Mouse (Mus musculus) embryonic facial prominence, embryonic 15.5 days (tissue): ENCODE measurements around the gene Srgap1. TPM values are rescaled to one million over a fixed set of nuclear protein-coding genes. Genes with fewer than 3 reads are reported as not detected.

Experiments
- ATAC-seq: fragments of 200-750 bp; cut with Nextera tagmentation; 2 replicates; pipeline ENCODE4 v1.8.0; 2017; ENCODE audit warnings: low read depth, moderate TSS enrichment; ENCODE audit not compliant: insufficient number of reproducible peaks, low FRiP score, low TSS enrichment
- H3K27ac ChIP-seq: fragments of 300-500 bp; sonication (generic); replicated peaks from 2 replicates; pipeline ENCODE4 v1.5.1; 2015; ENCODE audit warnings: mild to moderate bottlenecking, inconsistent platforms
- H3K27me3 ChIP-seq: fragments of 300-500 bp; sonication (generic); 2 replicates; pipeline ENCODE4 v1.6.1; 2015; ENCODE audit warnings: inconsistent platforms
- H3K36me3 ChIP-seq: fragments of 300-500 bp; sonication (generic); 2 replicates; pipeline ENCODE4 v1.6.1; 2015; ENCODE audit warnings: mild to moderate bottlenecking, inconsistent platforms
- H3K4me1 ChIP-seq: fragments of 300-500 bp; sonication (generic); 2 replicates; pipeline ENCODE4 v1.6.1; 2015; ENCODE audit warnings: inconsistent platforms
- H3K4me2 ChIP-seq: fragments of 300-500 bp; sonication (generic); replicated peaks from 2 replicates; pipeline ENCODE4 v1.6.1; 2015; ENCODE audit warnings: mild to moderate bottlenecking, inconsistent platforms
- H3K4me3 ChIP-seq: fragments of 300-500 bp; sonication (generic); replicated peaks from 2 replicates; pipeline ENCODE4 v1.5.1; 2015; ENCODE audit warnings: mild to moderate bottlenecking, inconsistent platforms
- H3K9ac ChIP-seq: fragments of 300-500 bp; sonication (generic); 2 replicates; pipeline ENCODE4 v1.6.1; 2015; ENCODE audit warnings: inconsistent platforms
- H3K9me3 ChIP-seq: fragments of 300-500 bp; sonication (generic); replicated peaks from 2 replicates; pipeline ENCODE4 v1.6.1; 2016; ENCODE audit warnings: inconsistent platforms
- WGBS: fragments of 180-500 bp; shearing (Covaris S2); methylation state at CpG from one replicate; pipeline ENCODE4 v1.1.7; 2015; 5-methylcytosine and 5-hydroxymethylcytosine counted together
- polyA plus RNA-seq: library from polyadenylated mRNA; unstranded; fragments of >200 nt; fragmentation: Nextera tagmentation; extraction: Ambion mirVana; gene quantifications from 2 replicates; pipeline ENCODE4 v1.2.1, GENCODE M21; 2015

Gene Srgap1
- polyA plus RNA-seq, 1 experiment from 2014 or later: 13.1 TPM

- no peak overlapping the region for H3K27ac ChIP-seq
- H3K36me3 ChIP-seq: no peaks in the 10 kb centered on the region
- no peak overlapping the region for H3K4me3 ChIP-seq
- WGBS: 65% methylated on average over 5 of the region's 5 CpGs
- no peak overlapping the region for H3K9ac ChIP-seq
- no peak for ATAC-seq
- H3K4me2 ChIP-seq: no peak overlapping the region
- no peaks in the 10 kb centered on the region for H3K9me3 ChIP-seq
- H3K27me3 ChIP-seq: no peaks in the 10 kb centered on the region
- peaks cover 18% of the 10 kb centered on the region for H3K4me1 ChIP-seq
These were observed 30.1 kb downstream of the Srgap1 start for GRCm38 (mm10) chr10:122017063-122017462.

GRCm38 (mm10) chr10:122016631-122017030 is 30.5 kb downstream of the Srgap1 start:
- H3K9me3 ChIP-seq: no peaks in the 10 kb centered on the region
- H3K4me3 ChIP-seq: no peak overlapping the region
- no peak overlapping the region for H3K9ac ChIP-seq
- no peak for ATAC-seq
- 90% methylated on average over 3 of the region's 3 CpGs for WGBS
- H3K27me3 ChIP-seq: no peaks in the 10 kb centered on the region
- H3K4me2 ChIP-seq: no peak overlapping the region
- no peaks in the 10 kb centered on the region for H3K36me3 ChIP-seq
- peaks cover 18% of the 10 kb centered on the region for H3K4me1 ChIP-seq
- no peak overlapping the region for H3K27ac ChIP-seq

- Histone ChIP-seq H3K9me3 (no peaks in the 10 kb centered on the region), H3K4me3 (no peak overlapping the region), H3K27ac (no peak overlapping the region), H3K27me3 (no peaks in the 10 kb centered on the region), H3K9ac (no peak overlapping the region), H3K4me2 (no peak overlapping the region), H3K4me1 (peaks cover 15% of the 10 kb centered on the region), H3K36me3 (no peaks in the 10 kb centered on the region)
- WGBS: 80% methylated on average over 6 of the region's 6 CpGs
- no peak for ATAC-seq
These were observed 34.8 kb downstream of the Srgap1 start for GRCm38 (mm10) chr10:122012321-122012720.

- 39% methylated on average over 12 of the region's 12 CpGs for WGBS
- no peaks in the 10 kb centered on the region for H3K27me3 ChIP-seq
- H3K4me3 ChIP-seq: no peak overlapping the region
- peak; percentile 32; the same call in 1 of the 2 replicates for ATAC-seq
- no peak overlapping the region for H3K9ac ChIP-seq
- no peaks in the 10 kb centered on the region for H3K9me3 ChIP-seq
- H3K27ac ChIP-seq: peak overlapping the region; percentile 22; the same call in 1 of the 2 replicates
- H3K4me1 ChIP-seq: peaks cover 26% of the 10 kb centered on the region
- H3K4me2 ChIP-seq: 0 out of 2 replicates have a peak overlapping the region, but pooled peaks have one; percentile 8
- H3K36me3 ChIP-seq: no peaks in the 10 kb centered on the region
These were observed 38.3 kb downstream of the Srgap1 start for GRCm38 (mm10) chr10:122008731-122009391.

GRCm38 (mm10) chr10:122008370-122008730 is 38.8 kb downstream of the Srgap1 start:
- no peak overlapping the region for H3K4me3 ChIP-seq
- no peak overlapping the region for H3K4me2 ChIP-seq
- H3K27ac ChIP-seq: no peak overlapping the region; the same call in 1 of the 2 replicates
- no peak overlapping the region for H3K9ac ChIP-seq
- 56% methylated on average over 2 of the region's 2 CpGs for WGBS
- no peak for ATAC-seq
- peaks cover 26% of the 10 kb centered on the region for H3K4me1 ChIP-seq
- H3K36me3 ChIP-seq: no peaks in the 10 kb centered on the region
- no peaks in the 10 kb centered on the region for H3K27me3 ChIP-seq
- no peaks in the 10 kb centered on the region for H3K9me3 ChIP-seq

GRCm38 (mm10) chr10:122006606-122007005 is 40.5 kb downstream of the Srgap1 start:
- ATAC-seq: no peak; the same call in 1 of the 2 replicates
- Histone ChIP-seq H3K27me3 (no peaks in the 10 kb centered on the region), H3K27ac (no peak overlapping the region; the same call in 1 of the 2 replicates), H3K4me2 (no peak overlapping the region), H3K4me1 (peaks cover 26% of the 10 kb centered on the region), H3K4me3 (no peak overlapping the region), H3K9me3 (no peaks in the 10 kb centered on the region), H3K36me3 (no peaks in the 10 kb centered on the region), H3K9ac (no peak overlapping the region)
- 57% methylated on average over 5 of the region's 5 CpGs for WGBS

- no peak overlapping the region for H3K9ac ChIP-seq
- ATAC-seq: no peak
- H3K27ac ChIP-seq: no peak overlapping the region
- 69% methylated on average over 6 of the region's 6 CpGs for WGBS
- H3K9me3 ChIP-seq: no peaks in the 10 kb centered on the region
- H3K4me3 ChIP-seq: no peak overlapping the region
- no peaks in the 10 kb centered on the region for H3K36me3 ChIP-seq
- H3K27me3 ChIP-seq: no peaks in the 10 kb centered on the region
- H3K4me1 ChIP-seq: peaks cover 26% of the 10 kb centered on the region
- no peak overlapping the region for H3K4me2 ChIP-seq
These were observed 41.0 kb downstream of the Srgap1 start for GRCm38 (mm10) chr10:122006151-122006550.

GRCm38 (mm10) chr10:122005560-122005959 is 41.6 kb downstream of the Srgap1 start:
- ATAC-seq: no peak
- 46% methylated on average over 6 of the region's 6 CpGs for WGBS
- Histone ChIP-seq H3K4me1 (peaks cover 26% of the 10 kb centered on the region), H3K9me3 (no peaks in the 10 kb centered on the region), H3K4me3 (no peak overlapping the region), H3K36me3 (no peaks in the 10 kb centered on the region), H3K27ac (no peak overlapping the region), H3K9ac (no peak overlapping the region), H3K4me2 (no peak overlapping the region), H3K27me3 (no peaks in the 10 kb centered on the region)

GRCm38 (mm10) chr10:122002930-122003329 is 44.2 kb downstream of the Srgap1 start:
- ATAC-seq: no peak
- no peak overlapping the region for H3K4me3 ChIP-seq
- no peak overlapping the region for H3K27ac ChIP-seq
- peaks cover 18% of the 10 kb centered on the region; the same call in 1 of the 2 replicates for H3K4me1 ChIP-seq
- no peak overlapping the region for H3K4me2 ChIP-seq
- H3K9me3 ChIP-seq: no peaks in the 10 kb centered on the region
- H3K36me3 ChIP-seq: no peaks in the 10 kb centered on the region
- 67% methylated on average over 6 of the region's 6 CpGs for WGBS
- H3K27me3 ChIP-seq: no peaks in the 10 kb centered on the region
- H3K9ac ChIP-seq: no peak overlapping the region

- WGBS: 52% methylated on average over 7 of the region's 7 CpGs
- no peak overlapping the region for H3K27ac ChIP-seq
- no peak overlapping the region for H3K9ac ChIP-seq
- no peaks in the 10 kb centered on the region for H3K27me3 ChIP-seq
- H3K9me3 ChIP-seq: no peaks in the 10 kb centered on the region
- peaks cover 7% of the 10 kb centered on the region; the same call in 1 of the 2 replicates for H3K4me1 ChIP-seq
- H3K36me3 ChIP-seq: no peaks in the 10 kb centered on the region
- ATAC-seq: no peak
- no peak overlapping the region for H3K4me3 ChIP-seq
- H3K4me2 ChIP-seq: no peak overlapping the region
These were observed 48.3 kb downstream of the Srgap1 start for GRCm38 (mm10) chr10:121998806-121999205.

- 83% methylated on average over 4 of the region's 4 CpGs for WGBS
- Histone ChIP-seq H3K9me3 (no peaks in the 10 kb centered on the region), H3K27me3 (no peaks in the 10 kb centered on the region), H3K36me3 (no peaks in the 10 kb centered on the region), H3K27ac (no peak overlapping the region), H3K4me3 (no peak overlapping the region), H3K9ac (no peak overlapping the region), H3K4me2 (no peak overlapping the region), H3K4me1 (peaks cover 7% of the 10 kb centered on the region; the same call in 1 of the 2 replicates)
- ATAC-seq: no peak
These were observed 50.6 kb downstream of the Srgap1 start for GRCm38 (mm10) chr10:121996500-121996899.

GRCm38 (mm10) chr10:121995448-121995847 is 51.7 kb downstream of the Srgap1 start:
- Histone ChIP-seq H3K27ac (no peak overlapping the region), H3K4me3 (no peak overlapping the region), H3K4me1 (peaks cover 7% of the 10 kb centered on the region; the same call in 1 of the 2 replicates), H3K27me3 (no peaks in the 10 kb centered on the region), H3K9me3 (no peaks in the 10 kb centered on the region), H3K4me2 (no peak overlapping the region), H3K36me3 (no peaks in the 10 kb centered on the region), H3K9ac (no peak overlapping the region)
- ATAC-seq: no peak
- 52% methylated on average over 4 of the region's 4 CpGs for WGBS
